Mouse (Mus musculus) ES-E14 (cell line): ENCODE measurements at regions not wholly inside any gene's neighbourhood (a gene's known extent, or its start where the extent isn't known, plus 50 kb on each side); places are given as distances from the start of the nearest gene placed in this dataset.
A peak's percentile ranks its signal among the peaks of the same experiment; 100 is the strongest.

Source experiments
- CHD2 ChIP-seq: IDR thresholded peaks from 2 replicates; pipeline ENCODE4 v1.6.1; 2014; ENCODE audit warnings: mild to moderate bottlenecking, low read depth, low read length, inconsistent platforms
- HCFC1 ChIP-seq: IDR thresholded peaks from 2 replicates; pipeline ENCODE4 v1.6.1; 2012; ENCODE audit warnings: low read length, inconsistent platforms, borderline replicate concordance; ENCODE audit not compliant: insufficient read depth
- MAFK ChIP-seq: IDR thresholded peaks from 2 replicates; pipeline ENCODE4 v1.6.1; 2014; ENCODE audit warnings: mild to moderate bottlenecking, low read depth, low read length, inconsistent platforms; ENCODE audit not compliant: insufficient read depth
- ZC3H11A ChIP-seq: IDR thresholded peaks from 2 replicates; pipeline ENCODE4 v1.6.1; 2012; ENCODE audit warnings: low read depth, mild to moderate bottlenecking, inconsistent platforms, low read length, borderline replicate concordance
- ZNF384 ChIP-seq: IDR thresholded peaks from 2 replicates; pipeline ENCODE4 v1.6.1; 2012; ENCODE audit warnings: low read depth, low read length, inconsistent platforms

- TF ChIP-seq HCFC1 (no peak), ZNF384 (no peak), CHD2 (no peak), ZC3H11A (peak; percentile 27; the same call in 1 of the 2 replicates), MAFK (no peak)
Observed at GRCm38 (mm10) chr1:193698603-193699266, 328.6 kb upstream of the Camk1g start.
